Mouse (Mus musculus): ENCODE measurements at regions not wholly inside any gene's neighbourhood (a gene's known extent, or its start where the extent isn't known, plus 50 kb on each side); places are given as distances from the start of the nearest gene placed in this dataset.

DNA sequence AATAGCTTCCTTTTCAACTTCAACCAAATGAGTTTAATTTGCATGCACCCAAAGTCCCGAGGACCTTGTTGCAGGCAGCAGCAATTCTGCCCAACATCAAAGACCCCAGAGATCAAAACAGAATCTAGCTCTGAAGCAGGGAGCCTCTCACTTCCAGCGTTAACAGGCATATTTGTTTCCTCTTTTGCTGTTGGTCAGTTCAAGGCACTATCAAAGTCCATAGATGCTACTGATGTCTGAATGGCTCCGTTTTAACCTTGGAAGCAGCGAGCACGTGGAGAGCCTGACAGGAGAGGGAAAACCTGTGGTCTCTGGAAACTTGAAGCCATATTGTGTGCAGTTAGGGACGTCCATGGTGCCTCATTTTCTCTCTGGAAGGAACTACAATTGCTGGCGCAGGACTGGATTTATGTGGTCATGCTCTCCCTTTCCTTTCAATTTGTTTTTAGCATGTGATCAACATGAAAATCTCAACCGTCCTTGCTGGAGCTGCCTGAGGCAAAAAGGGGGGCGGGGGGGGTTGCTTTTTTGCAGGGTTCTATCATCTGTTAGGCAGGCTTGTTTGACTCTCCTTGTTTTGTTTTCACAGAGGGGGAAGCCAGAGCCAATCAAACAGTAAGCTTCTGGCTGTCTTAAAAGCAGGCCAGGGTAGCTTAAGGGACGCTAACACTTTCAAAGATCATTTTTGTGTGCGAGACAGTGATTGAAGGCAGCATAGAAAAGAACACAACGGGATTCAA lies 338.4 kb downstream of the Btg1 start:
- 2% methylated on average over 12 of the region's 12 CpGs for WGBS
- peak overlapping the region; percentile 21 for H3K4me3 ChIP-seq
- peaks cover 21% of the 10 kb centered on the region for H3K4me1 ChIP-seq
- H3K4me2 ChIP-seq (replicated peaks), result peak overlapping the region; percentile 38
- peak; percentile 89 for ATAC-seq (replicated peaks)
- H3K9me3 ChIP-seq, result no peaks in the 10 kb centered on the region
- H3K36me3 ChIP-seq, result no peaks in the 10 kb centered on the region
- peak overlapping the region; percentile 14 for H3K9ac ChIP-seq (replicated peaks)
- H3K27ac ChIP-seq (replicated peaks), result peak overlapping the region; percentile 83
- no peaks in the 10 kb centered on the region for H3K27me3 ChIP-seq

DNA sequence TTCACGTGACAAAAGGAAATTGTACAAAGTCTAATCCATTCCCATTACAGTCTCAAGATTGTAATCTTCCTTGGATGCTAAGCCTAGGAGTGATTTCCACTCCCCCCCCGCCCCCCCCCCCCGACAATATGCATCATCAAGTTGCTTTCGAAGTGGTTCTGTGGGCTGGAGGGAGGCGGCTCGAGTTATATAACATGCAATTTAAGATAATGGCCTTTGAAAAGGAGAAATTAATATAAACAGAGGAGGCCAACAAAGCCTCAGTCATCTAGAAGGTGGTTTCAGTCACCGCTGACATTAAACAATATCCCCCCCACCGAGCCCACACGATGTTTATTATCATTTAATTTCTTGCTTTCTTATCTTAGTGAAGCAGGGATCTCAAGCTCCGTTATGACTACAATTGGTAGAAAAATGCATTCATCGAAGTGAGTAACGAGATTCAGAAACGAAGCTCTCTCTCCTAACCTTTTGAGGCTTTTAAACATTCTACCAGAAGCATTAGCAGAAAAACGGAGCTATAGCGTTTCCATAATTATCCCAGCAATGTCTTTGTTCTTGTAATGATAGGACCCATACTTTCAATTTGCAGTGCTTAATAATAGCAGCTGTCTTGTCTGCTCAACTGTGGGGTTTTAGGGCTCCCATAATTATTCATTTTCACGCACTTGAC lies 339.1 kb downstream of the Btg1 start:
- Histone ChIP-seq H3K27ac (replicated peaks) (peak overlapping the region; percentile 83), H3K27me3 (no peaks in the 10 kb centered on the region), H3K9ac (replicated peaks) (peak overlapping the region; percentile 14; the same call in 1 of the 2 replicates), H3K4me3 (peak overlapping the region; percentile 21), H3K4me2 (replicated peaks) (peak overlapping the region; percentile 38), H3K36me3 (no peaks in the 10 kb centered on the region), H3K4me1 (peaks cover 21% of the 10 kb centered on the region), H3K9me3 (no peaks in the 10 kb centered on the region)
- 4% methylated on average over 16 of the region's 16 CpGs for WGBS
- ATAC-seq (replicated peaks), result peak; percentile 65

DNA sequence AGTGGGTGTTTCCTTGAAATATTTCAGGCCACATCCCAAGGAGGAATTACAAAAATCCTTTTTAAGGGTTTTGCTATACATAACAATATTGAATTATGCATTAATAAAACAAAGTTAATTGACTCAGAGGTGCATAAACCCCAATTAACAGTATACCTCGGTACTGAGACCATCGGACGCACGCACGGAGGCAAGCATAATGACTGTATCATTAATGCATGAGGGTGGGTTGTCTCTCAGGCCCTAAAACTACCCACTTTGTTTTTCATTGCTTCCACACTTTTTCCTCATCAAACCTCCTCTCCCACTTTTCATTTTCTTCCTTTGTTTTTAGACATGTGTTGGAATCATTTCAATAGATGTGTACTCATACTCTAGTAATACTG lies 339.6 kb downstream of the Btg1 start:
- WGBS, result 10% methylated on average over 5 of the region's 5 CpGs

DNA sequence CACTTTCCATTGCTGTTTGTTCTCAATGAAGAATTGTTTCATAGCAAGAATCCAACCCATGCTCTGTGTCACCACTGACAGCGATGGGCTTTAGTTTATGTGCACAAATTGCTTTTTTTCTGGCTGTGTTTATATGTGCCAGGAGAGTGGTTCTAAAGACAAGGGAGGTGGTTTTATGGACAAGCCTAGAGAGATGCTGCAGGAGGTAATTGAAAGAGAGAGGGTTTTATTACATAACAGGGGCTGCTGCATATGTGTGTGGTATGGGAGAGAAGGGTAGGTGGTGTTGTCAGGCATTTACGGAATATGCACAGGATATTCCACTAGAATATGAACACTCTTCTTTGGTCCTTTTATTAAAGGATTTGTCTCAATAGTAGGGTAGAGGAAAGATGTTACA lies 340.2 kb downstream of the Btg1 start:
- H3K27ac ChIP-seq (replicated peaks), result peak overlapping the region; percentile 83
- H3K27me3 ChIP-seq, result no peaks in the 10 kb centered on the region
- no peak overlapping the region for H3K9ac ChIP-seq (replicated peaks)
- peaks cover 21% of the 10 kb centered on the region for H3K4me1 ChIP-seq
- H3K4me2 ChIP-seq (replicated peaks), result no peak overlapping the region
- H3K4me3 ChIP-seq, result no peak overlapping the region
- WGBS, result 68% methylated on average over 2 of the region's 2 CpGs
- ATAC-seq (replicated peaks), result no peak
- H3K9me3 ChIP-seq, result no peaks in the 10 kb centered on the region
- H3K36me3 ChIP-seq, result no peaks in the 10 kb centered on the region

More for the DNA sequence above, 339.6 kb downstream of the Btg1 start:
- Histone ChIP-seq H3K9ac (replicated peaks) (0 out of 2 replicates have a peak overlapping the region, but pooled peaks have one; percentile 14), H3K27me3 (no peaks in the 10 kb centered on the region), H3K4me3 (peak overlapping the region; percentile 21; the same call in 1 of the 2 replicates), H3K9me3 (no peaks in the 10 kb centered on the region), H3K27ac (replicated peaks) (peak overlapping the region; percentile 83), H3K36me3 (no peaks in the 10 kb centered on the region), H3K4me2 (replicated peaks) (peak overlapping the region; percentile 38), H3K4me1 (peaks cover 21% of the 10 kb centered on the region)
- ATAC-seq (replicated peaks), result peak; percentile 33

DNA sequence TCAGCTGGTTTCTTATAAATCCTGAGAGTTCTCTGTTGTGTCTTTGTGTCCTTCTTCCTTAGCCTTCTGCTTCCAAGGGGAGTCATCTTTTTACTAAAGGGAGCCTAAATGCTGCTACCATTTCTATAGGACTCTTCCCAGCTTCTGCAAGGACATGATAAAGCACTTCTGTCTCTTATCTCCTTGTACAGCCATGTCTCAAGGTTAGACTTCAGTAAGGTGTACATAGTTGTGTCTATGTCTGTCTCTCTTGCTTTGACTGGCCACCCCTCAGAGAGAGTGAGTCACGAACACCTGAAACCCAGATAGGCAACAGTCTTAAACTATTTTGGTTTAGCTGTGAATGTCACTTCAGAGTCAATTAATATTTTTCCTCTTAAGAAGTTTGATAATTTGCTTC lies 353.0 kb downstream of the Btg1 start:
- Histone ChIP-seq H3K27ac (replicated peaks) (no peak overlapping the region), H3K4me1 (no peaks in the 10 kb centered on the region), H3K36me3 (no peaks in the 10 kb centered on the region), H3K4me2 (replicated peaks) (no peak overlapping the region), H3K27me3 (no peaks in the 10 kb centered on the region), H3K9me3 (no peaks in the 10 kb centered on the region), H3K9ac (replicated peaks) (no peak overlapping the region), H3K4me3 (no peak overlapping the region)
- WGBS, result 94% methylated on average over 1 of the region's 1 CpGs
- no peak for ATAC-seq (replicated peaks)

DNA sequence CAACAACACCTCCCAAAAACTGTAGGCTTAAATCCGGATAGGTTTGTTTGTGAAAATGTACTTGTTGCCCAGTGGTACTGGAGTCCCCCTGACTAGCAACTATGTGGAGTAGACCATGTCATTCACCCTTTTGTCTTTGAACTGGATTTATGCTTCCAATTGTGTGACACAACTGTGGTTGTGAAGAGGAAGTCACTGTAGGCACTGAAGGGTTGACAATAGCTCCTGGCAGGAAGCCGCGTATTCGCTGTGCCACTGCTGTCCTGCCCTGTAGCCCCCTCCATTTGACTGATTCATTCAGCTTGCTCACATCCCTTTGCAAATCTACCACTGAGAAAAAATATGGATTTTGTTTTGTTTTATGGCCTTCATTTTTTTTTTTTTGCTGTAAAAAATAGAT lies 353.9 kb downstream of the Btg1 start:
- 80% methylated on average over 4 of the region's 4 CpGs for WGBS
- no peaks in the 10 kb centered on the region for H3K27me3 ChIP-seq
- ATAC-seq (replicated peaks), result no peak
- H3K9ac ChIP-seq (replicated peaks), result no peak overlapping the region
- no peaks in the 10 kb centered on the region for H3K4me1 ChIP-seq
- no peak overlapping the region for H3K27ac ChIP-seq (replicated peaks)
- no peak overlapping the region for H3K4me3 ChIP-seq
- no peaks in the 10 kb centered on the region for H3K36me3 ChIP-seq
- H3K9me3 ChIP-seq, result no peaks in the 10 kb centered on the region
- H3K4me2 ChIP-seq (replicated peaks), result no peak overlapping the region

DNA sequence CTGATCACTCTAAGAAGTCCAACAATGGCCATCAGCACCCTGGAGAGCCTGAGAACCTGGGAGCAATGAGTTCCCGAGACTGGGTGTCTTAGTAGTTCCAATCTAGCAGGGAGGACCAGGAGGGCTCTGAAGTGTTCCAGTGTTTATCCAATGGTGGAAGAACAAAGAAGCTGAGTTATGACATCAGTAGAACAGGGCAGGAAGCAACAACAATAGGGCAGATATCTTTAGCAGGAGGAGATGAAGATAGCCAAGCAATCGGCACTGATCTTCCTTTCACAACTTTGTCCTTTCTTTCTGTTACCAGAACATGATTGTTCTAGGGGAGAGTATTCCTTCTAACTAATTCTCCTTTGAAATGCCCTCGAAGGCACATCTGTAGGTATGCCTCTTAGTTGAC lies 355.0 kb downstream of the Btg1 start:
- no peaks in the 10 kb centered on the region for H3K9me3 ChIP-seq
- no peak overlapping the region for H3K9ac ChIP-seq (replicated peaks)
- no peaks in the 10 kb centered on the region for H3K4me1 ChIP-seq
- no peak overlapping the region for H3K4me3 ChIP-seq
- no peaks in the 10 kb centered on the region for H3K36me3 ChIP-seq
- H3K4me2 ChIP-seq (replicated peaks), result no peak overlapping the region
- no peaks in the 10 kb centered on the region for H3K27me3 ChIP-seq
- 79% methylated on average over 3 of the region's 3 CpGs for WGBS
- H3K27ac ChIP-seq (replicated peaks), result no peak overlapping the region
- ATAC-seq (replicated peaks), result no peak

DNA sequence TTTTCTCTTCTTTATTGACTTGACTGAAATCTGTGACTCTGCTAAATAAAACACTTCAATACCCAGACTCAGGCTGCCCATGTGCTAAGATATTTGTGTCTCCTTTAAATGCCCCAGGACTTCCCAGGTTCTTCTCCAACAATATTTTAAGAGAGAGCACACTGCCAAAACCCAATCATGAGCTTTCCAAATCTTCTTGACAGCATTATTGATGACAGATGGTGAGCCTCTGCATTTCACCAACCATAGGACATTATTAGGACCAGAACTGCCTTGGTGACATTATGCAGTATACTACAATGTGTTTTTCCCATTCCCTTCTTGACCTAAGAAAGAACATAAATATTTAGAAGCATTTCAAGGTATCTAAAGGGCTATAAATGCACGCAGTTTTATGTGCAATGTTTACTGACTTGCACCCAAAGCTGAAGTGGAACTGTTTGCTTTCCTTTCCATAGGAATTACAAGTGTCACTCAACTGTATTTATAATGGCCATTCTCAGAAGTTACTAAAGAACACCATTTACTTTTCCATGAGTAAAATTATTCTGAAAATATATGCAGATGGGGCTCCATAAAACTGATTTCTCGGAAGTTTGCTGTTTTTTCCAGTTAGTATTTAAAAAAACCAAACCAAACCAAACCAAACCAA lies 357.6 kb downstream of the Btg1 start:
- Histone ChIP-seq H3K4me3 (no peak overlapping the region), H3K4me1 (no peaks in the 10 kb centered on the region), H3K9ac (replicated peaks) (no peak overlapping the region), H3K36me3 (no peaks in the 10 kb centered on the region), H3K4me2 (replicated peaks) (no peak overlapping the region), H3K27ac (replicated peaks) (no peak overlapping the region), H3K9me3 (no peaks in the 10 kb centered on the region), H3K27me3 (no peaks in the 10 kb centered on the region)
- WGBS, result 77% methylated on average over 2 of the region's 2 CpGs
- ATAC-seq (replicated peaks), result no peak

DNA sequence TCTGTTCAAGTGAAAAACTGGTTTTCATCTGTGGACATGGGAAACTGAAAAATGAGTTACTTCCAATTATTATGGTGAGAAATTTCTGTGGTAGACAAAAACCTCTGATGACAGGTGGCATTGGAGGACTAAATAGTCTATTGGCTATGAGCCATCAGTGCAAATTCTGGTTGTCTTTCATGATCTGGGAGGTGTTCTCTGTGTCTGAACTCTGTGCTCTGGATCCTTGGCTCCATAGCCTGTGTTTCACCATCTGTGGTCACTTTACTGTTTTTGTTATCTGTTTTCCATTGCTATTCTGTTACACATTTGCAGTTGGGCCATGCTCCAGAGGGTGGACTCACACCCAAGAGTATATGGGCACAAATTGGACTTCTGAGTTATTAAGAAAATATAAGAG lies 359.9 kb downstream of the Btg1 start:
- H3K36me3 ChIP-seq, result no peaks in the 10 kb centered on the region

DNA sequence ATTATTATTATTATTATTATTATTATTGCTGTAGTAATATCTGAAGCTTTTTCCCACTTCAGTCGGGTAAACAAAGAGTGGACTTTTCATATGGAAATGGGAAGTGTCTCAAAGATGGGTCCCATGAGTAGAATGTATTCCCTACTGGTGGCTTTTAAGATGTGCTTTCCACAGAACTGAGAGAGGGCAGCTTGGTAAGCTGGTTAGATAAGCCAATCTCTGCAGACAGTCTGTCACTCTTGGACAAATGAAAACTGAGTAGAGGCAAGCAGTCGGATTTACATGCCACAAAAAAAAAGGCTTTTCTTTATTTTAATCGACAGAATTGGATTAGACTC lies 363.7 kb downstream of the Btg1 start:
- Histone ChIP-seq H3K9ac (replicated peaks) (no peak overlapping the region), H3K4me1 (peaks cover 20% of the 10 kb centered on the region), H3K27ac (replicated peaks) (peak overlapping the region; percentile 56), H3K4me3 (no peak overlapping the region), H3K4me2 (replicated peaks) (no peak overlapping the region), H3K36me3 (no peaks in the 10 kb centered on the region), H3K27me3 (no peaks in the 10 kb centered on the region), H3K9me3 (no peaks in the 10 kb centered on the region)
- WGBS, result 10% methylated on average over 3 of the region's 3 CpGs
- peak; percentile 70 for ATAC-seq (replicated peaks)

More for the DNA sequence above, 359.9 kb downstream of the Btg1 start:
- no peaks in the 10 kb centered on the region for H3K9me3 ChIP-seq
- H3K4me3 ChIP-seq, result no peak overlapping the region
- no peak overlapping the region for H3K27ac ChIP-seq (replicated peaks)
- H3K4me2 ChIP-seq (replicated peaks), result no peak overlapping the region
- H3K4me1 ChIP-seq, result peaks cover 17% of the 10 kb centered on the region
- H3K27me3 ChIP-seq, result no peaks in the 10 kb centered on the region
- ATAC-seq (replicated peaks), result no peak
- no peak overlapping the region for H3K9ac ChIP-seq (replicated peaks)

DNA sequence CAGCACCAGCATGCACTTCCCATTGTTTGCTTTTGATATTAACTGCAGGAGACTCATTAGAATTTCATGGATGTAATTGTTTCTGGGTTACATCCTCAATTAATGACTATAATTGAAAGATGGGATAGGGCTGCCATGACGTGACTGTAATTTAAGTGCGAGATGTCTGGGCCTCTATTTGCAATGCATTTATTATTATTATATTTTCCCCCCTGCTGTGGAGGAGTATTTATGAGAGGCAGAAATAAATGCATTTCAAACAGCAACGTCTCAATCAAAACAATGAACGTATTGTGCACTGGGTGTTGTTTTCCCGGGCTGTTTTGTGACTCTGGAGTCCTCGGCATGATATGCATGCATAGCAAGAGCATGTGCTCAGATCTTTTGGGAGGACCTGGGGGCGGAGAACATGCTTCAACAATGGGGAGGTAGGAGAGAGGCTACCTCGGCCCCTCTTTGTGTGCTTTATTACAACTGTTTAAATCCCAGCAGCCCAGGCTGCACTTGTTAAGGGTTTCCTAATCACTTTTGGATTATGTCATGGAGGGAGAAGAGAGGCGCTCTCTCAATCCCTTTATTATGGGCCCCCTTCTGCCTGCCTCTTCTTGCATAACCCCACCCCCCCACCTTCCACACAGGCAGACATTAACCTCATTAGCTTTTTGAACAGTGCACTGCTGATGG lies 364.2 kb downstream of the Btg1 start:
- no peak overlapping the region for H3K9ac ChIP-seq (replicated peaks)
- H3K4me1 ChIP-seq, result peaks cover 20% of the 10 kb centered on the region
- H3K9me3 ChIP-seq, result no peaks in the 10 kb centered on the region
- H3K4me2 ChIP-seq (replicated peaks), result no peak overlapping the region
- H3K27me3 ChIP-seq, result no peaks in the 10 kb centered on the region
- peak; percentile 85 for ATAC-seq (replicated peaks)
- no peak overlapping the region for H3K4me3 ChIP-seq
- H3K27ac ChIP-seq (replicated peaks), result peak overlapping the region; percentile 56
- WGBS, result 6% methylated on average over 9 of the region's 9 CpGs
- H3K36me3 ChIP-seq, result no peaks in the 10 kb centered on the region

DNA sequence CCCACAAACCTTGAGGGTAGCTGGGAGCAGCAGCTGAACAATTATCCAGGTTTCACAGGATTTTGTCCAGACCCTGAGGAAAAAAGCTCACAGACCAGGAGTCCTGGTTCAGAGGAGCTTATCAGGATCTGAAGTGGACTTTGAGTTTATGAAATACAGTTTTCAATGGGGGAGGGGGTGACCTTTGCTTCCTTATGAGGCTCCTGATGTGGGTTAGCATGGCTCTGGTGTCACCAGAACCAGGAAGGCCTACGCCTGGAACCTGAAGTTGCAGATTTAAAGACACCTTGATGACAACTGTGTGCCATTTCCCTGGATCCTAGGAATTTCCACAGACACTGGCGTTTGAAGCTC lies 364.7 kb downstream of the Btg1 start:
- no peaks in the 10 kb centered on the region for H3K27me3 ChIP-seq
- H3K36me3 ChIP-seq, result no peaks in the 10 kb centered on the region
- H3K4me1 ChIP-seq, result peaks cover 20% of the 10 kb centered on the region
- H3K9ac ChIP-seq (replicated peaks), result no peak overlapping the region
- no peak overlapping the region for H3K4me2 ChIP-seq (replicated peaks)
- no peak for ATAC-seq (replicated peaks)
- no peaks in the 10 kb centered on the region for H3K9me3 ChIP-seq
- WGBS, result 69% methylated on average over 2 of the region's 2 CpGs
- no peak overlapping the region for H3K4me3 ChIP-seq
- peak overlapping the region; percentile 56 for H3K27ac ChIP-seq (replicated peaks)

All from forebrain, embryonic 15.5 days (tissue).